Mouse (Mus musculus): ENCODE results near the gene Efna5. TPM values are rescaled to one million over a fixed set of nuclear protein-coding genes. Genes with fewer than 3 reads are reported as not detected.

Gene Efna5
- polyA plus RNA-seq, 1 experiment from 2014 or later, result 46.0 TPM

DNA sequence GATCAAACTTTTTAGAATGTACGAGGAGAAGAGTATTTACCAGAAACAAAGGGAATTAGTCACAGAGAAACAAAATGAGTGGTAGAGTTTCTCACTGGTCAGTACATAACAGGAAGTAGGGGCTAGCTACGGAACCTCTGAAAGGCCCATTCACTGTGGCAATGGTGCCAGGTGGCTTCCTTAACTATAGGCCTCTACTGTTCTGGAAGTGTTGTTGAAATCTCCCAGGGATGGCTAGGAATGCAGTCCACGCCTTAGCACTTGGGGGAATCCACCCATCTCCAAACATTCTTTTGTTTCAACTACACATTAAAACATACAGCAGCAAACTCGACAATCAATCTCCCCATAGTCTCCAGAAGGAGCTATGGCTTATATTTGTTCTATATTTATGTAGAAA lies 191.5 kb downstream of the Efna5 start:
- no peaks in the 10 kb centered on the region for H3K9me3 ChIP-seq (replicated peaks)
- H3K9ac ChIP-seq (replicated peaks), result no peak overlapping the region
- H3K4me1 ChIP-seq, result peaks cover 28% of the 10 kb centered on the region
- H3K27ac ChIP-seq (replicated peaks), result no peak overlapping the region
- H3K4me3 ChIP-seq (replicated peaks), result no peak overlapping the region
- H3K27me3 ChIP-seq (replicated peaks), result no peaks in the 10 kb centered on the region
- 67% methylated on average over 4 of the region's 4 CpGs for WGBS
- no peak overlapping the region for H3K4me2 ChIP-seq
- no peaks in the 10 kb centered on the region for H3K36me3 ChIP-seq
- no peak for ATAC-seq (ENCODE audit: low FRiP score)

DNA sequence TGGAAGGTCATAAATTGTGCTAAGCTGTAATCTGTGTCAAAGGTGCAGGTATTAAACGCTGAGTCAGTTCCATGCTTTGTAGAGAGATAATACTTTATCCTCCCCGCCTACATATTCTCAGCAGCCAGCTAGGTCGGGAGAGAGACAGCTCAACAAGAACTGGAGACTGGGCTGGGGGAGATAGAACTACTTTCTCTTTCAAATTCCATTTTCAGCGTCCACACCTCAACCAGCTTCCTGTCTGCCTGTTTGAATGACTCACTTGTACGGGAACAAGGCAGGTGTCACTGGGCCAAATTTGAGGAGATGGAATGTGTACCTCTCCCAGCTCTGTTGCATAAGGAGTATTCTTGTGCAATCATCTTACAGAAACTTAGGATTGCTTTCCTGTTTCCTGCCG lies 193.7 kb downstream of the Efna5 start:
- 39% methylated on average over 6 of the region's 6 CpGs for WGBS
- Histone ChIP-seq H3K4me1 (peaks cover 25% of the 10 kb centered on the region), H3K4me2 (peak overlapping the region; percentile 9; the same call in 1 of the 2 replicates), H3K9me3 (replicated peaks) (no peaks in the 10 kb centered on the region), H3K4me3 (replicated peaks) (no peak overlapping the region), H3K9ac (replicated peaks) (no peak overlapping the region), H3K27me3 (replicated peaks) (no peaks in the 10 kb centered on the region), H3K27ac (replicated peaks) (peak overlapping the region; percentile 28; the same call in 1 of the 2 replicates), H3K36me3 (no peaks in the 10 kb centered on the region)
- no peak for ATAC-seq (ENCODE audit: low FRiP score)

DNA sequence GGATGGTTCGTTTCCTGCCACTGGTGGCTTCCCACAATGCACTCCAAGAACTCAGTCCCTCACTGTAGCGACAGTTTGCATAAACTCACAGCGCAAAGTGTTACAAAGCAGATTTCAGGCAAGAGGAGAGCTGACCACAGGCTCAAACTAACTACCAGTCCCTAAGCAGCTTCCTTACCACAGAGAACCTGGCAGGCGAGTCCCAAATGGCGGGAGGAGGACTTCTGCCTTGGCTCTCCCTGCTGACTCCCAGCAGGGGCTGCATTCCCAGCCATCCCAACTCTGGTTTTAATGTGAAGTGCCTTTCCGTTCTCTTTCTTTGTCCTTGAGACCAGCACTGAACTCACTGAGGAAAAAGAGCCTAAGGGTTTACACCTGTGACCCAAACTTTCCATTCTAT lies 195.9 kb downstream of the Efna5 start:
- Histone ChIP-seq H3K36me3 (no peaks in the 10 kb centered on the region), H3K27me3 (replicated peaks) (no peaks in the 10 kb centered on the region), H3K9me3 (replicated peaks) (no peaks in the 10 kb centered on the region), H3K27ac (replicated peaks) (no peak overlapping the region), H3K9ac (replicated peaks) (no peak overlapping the region), H3K4me1 (peaks cover 14% of the 10 kb centered on the region), H3K4me3 (replicated peaks) (no peak overlapping the region), H3K4me2 (no peak overlapping the region)
- ATAC-seq (ENCODE audit: low FRiP score), result no peak
- WGBS, result 60% methylated on average over 6 of the region's 6 CpGs

DNA sequence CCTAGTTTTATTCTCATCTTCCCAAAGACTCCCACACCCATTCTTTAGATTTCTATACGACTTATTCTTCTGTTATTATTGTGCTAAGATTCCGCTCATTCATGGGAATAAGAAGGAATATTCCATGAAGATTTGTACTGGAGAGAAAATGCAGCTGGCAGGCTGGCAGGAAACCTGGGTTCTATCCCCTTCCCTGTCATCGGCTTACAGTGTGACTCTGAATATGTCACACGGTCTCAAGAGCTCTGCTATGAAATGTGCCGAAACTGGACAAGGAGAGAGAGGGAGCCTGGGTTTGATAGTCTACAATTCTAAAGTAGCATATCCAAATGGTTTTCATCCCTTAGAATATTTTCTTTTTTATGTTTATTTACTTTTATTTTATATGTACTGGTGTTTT lies 198.0 kb downstream of the Efna5 start:
- Histone ChIP-seq H3K9ac (replicated peaks) (no peak overlapping the region), H3K36me3 (no peaks in the 10 kb centered on the region), H3K27ac (replicated peaks) (no peak overlapping the region), H3K4me1 (peaks cover 7% of the 10 kb centered on the region), H3K9me3 (replicated peaks) (no peaks in the 10 kb centered on the region), H3K27me3 (replicated peaks) (no peaks in the 10 kb centered on the region), H3K4me3 (replicated peaks) (no peak overlapping the region), H3K4me2 (no peak overlapping the region)
- 96% methylated on average over 5 of the region's 5 CpGs for WGBS
- no peak for ATAC-seq (ENCODE audit: low FRiP score)

DNA sequence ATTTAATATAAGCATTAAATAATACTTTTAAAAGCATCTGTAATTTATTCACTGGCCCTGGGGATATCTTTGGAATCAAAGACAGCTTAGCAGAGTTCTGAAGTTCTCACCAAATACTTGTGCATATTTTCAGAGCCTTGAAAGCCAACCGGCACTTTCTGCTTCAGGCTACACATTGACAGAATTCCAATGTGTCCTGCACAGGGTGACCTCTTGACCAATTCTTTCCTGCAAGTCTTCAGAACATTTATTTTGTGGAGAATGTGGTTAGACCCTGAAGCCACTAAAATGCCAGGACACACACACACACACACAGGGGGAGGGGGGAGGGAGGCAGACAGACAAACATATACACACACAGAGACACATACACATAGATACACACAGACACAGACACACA lies 199.4 kb downstream of the Efna5 start:
- ATAC-seq (ENCODE audit: low FRiP score), result no peak
- no peaks in the 10 kb centered on the region for H3K4me1 ChIP-seq
- H3K4me3 ChIP-seq (replicated peaks), result no peak overlapping the region
- no peaks in the 10 kb centered on the region for H3K9me3 ChIP-seq (replicated peaks)
- H3K27me3 ChIP-seq (replicated peaks), result no peaks in the 10 kb centered on the region
- no peak overlapping the region for H3K27ac ChIP-seq (replicated peaks)
- no peak overlapping the region for H3K4me2 ChIP-seq
- no peak overlapping the region for H3K9ac ChIP-seq (replicated peaks)
- WGBS, result 81% methylated on average over 1 of the region's 1 CpGs
- no peaks in the 10 kb centered on the region for H3K36me3 ChIP-seq

DNA sequence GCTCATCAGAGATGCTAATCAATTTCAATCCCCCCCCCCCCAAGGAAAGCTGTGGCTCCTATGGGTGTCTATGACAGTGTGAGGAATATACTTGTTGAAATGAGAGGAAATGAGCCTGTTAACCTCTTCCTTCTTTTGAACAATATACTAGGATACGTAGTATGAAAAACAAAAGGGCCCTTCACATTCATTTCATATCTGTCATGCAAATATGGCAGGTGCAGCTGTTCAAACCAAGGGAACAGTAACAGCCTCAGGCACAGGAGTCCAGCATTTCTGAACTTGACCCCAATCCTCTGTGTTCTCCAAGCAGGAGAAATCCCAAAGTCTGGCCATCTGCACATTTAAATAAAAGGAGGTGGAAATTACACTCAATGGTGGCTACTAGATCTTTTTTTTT lies 200.4 kb downstream of the Efna5 start:
- Histone ChIP-seq H3K9me3 (replicated peaks) (no peaks in the 10 kb centered on the region), H3K27ac (replicated peaks) (no peak overlapping the region), H3K4me3 (replicated peaks) (no peak overlapping the region), H3K4me1 (no peaks in the 10 kb centered on the region), H3K27me3 (replicated peaks) (no peaks in the 10 kb centered on the region), H3K36me3 (no peaks in the 10 kb centered on the region), H3K4me2 (no peak overlapping the region), H3K9ac (replicated peaks) (no peak overlapping the region)
- 86% methylated on average over 1 of the region's 1 CpGs for WGBS
- no peak for ATAC-seq (ENCODE audit: low FRiP score)

DNA sequence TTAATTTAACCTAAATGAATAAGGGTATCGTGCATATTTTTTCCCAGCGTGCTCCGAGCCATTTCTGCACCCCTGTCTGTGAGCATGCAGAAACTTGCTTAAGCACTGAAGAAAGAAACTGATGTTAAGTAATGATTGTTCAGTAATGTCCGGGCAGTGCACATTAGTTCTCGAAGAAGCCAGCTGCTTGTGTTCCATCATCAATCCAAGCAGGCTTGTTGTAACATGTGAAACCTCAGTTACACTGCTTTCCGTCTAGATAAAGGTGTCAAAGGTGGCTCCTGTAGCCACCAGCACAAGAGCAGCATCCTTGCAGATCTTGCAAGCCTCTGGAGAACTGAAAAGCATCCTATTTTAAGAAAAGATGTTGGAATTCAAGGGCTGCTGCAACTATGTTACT lies 204.3 kb downstream of the Efna5 start:
- no peak for ATAC-seq (ENCODE audit: low FRiP score)
- H3K9me3 ChIP-seq (replicated peaks), result no peaks in the 10 kb centered on the region
- WGBS, result 79% methylated on average over 6 of the region's 6 CpGs
- no peak overlapping the region for H3K4me3 ChIP-seq (replicated peaks)
- no peaks in the 10 kb centered on the region for H3K36me3 ChIP-seq
- no peak overlapping the region for H3K27ac ChIP-seq (replicated peaks)
- H3K4me2 ChIP-seq, result no peak overlapping the region
- no peak overlapping the region for H3K9ac ChIP-seq (replicated peaks)
- H3K27me3 ChIP-seq (replicated peaks), result no peaks in the 10 kb centered on the region
- H3K4me1 ChIP-seq, result no peaks in the 10 kb centered on the region

DNA sequence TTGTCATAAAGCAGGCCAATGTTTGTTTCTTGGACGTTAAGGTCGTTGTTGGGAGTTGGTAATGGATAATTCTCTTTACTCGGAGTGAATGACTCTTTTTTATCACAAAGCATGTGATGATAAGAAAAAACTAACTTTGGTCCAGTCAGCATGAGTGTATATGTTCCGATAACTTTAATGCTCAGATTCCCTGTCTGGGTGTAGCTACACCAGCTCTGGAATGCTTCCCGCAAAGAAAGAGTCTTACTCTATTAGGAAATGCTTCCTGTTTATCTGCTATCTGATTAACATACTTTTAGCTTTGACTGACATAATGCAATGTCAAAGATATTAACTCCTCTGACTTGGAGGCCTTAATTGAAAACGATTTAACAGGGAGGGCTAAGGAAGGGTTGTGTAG lies 204.7 kb downstream of the Efna5 start:
- H3K27ac ChIP-seq (replicated peaks), result no peak overlapping the region

DNA sequence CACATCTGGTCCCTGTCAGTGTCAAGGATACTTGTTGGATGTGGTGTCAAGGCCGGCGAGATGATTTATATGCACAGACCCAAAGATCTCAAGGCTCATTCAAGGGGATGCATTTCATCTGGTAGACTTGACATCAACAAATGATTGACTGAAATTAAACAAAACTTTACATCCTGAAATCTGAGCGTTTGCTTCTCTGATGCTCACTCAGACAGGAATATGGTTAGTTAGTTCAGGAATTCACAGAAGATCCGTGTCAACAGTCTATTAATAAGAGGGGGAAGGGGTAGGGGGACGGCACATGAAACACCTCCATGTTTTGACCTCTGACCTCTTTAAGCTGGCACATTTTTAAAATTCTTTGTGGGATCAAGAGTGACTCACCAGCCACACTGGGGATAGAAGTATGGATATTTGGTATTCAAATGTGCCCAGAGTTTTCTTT lies 205.3 kb downstream of the Efna5 start:
- ATAC-seq (ENCODE audit: low FRiP score), result no peak
- 67% methylated on average over 5 of the region's 5 CpGs for whole genome bisulfite sequencing
- H3K27me3 ChIP-seq (replicated peaks), result no peaks in the 10 kb centered on the region

More for the DNA sequence above, 204.7 kb downstream of the Efna5 start:
- WGBS, result 76% methylated on average over 6 of the region's 6 CpGs
- Histone ChIP-seq H3K4me1 (no peaks in the 10 kb centered on the region), H3K36me3 (no peaks in the 10 kb centered on the region), H3K4me2 (no peak overlapping the region), H3K27me3 (replicated peaks) (no peaks in the 10 kb centered on the region), H3K9ac (replicated peaks) (no peak overlapping the region), H3K9me3 (replicated peaks) (no peaks in the 10 kb centered on the region), H3K4me3 (replicated peaks) (no peak overlapping the region)
- no peak for ATAC-seq (ENCODE audit: low FRiP score)

DNA sequence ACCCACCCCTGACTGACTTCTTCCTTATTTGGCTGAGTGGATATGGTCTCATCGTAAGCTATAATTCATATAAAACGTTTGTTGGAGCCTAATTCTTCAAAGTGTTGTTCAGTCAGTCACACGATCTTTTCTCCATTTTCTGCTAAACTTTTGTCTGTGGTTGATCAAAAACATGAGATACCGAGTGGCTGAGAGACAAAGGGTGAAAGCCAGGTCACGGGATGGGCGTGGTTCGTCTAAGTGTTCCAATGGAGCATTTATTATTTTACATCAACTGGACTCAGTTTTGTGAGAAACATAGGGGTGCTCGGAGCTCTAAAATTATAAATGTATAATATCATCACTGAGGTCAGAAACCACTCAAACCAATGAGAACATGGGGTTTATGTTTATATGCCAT lies 209.0 kb downstream of the Efna5 start:
- Histone ChIP-seq H3K4me1 (no peaks in the 10 kb centered on the region), H3K9ac (replicated peaks) (no peak overlapping the region), H3K4me2 (no peak overlapping the region), H3K27me3 (replicated peaks) (no peaks in the 10 kb centered on the region), H3K9me3 (replicated peaks) (no peaks in the 10 kb centered on the region), H3K27ac (replicated peaks) (no peak overlapping the region), H3K36me3 (no peaks in the 10 kb centered on the region), H3K4me3 (replicated peaks) (no peak overlapping the region)
- WGBS, result 77% methylated on average over 8 of the region's 8 CpGs
- ATAC-seq (ENCODE audit: low FRiP score), result no peak

More for the DNA sequence above, 205.3 kb downstream of the Efna5 start:
- Histone ChIP-seq H3K36me3 (no peaks in the 10 kb centered on the region), H3K4me3 (replicated peaks) (no peak overlapping the region), H3K9ac (replicated peaks) (no peak overlapping the region), H3K4me1 (no peaks in the 10 kb centered on the region), H3K4me2 (no peak overlapping the region), H3K27ac (replicated peaks) (no peak overlapping the region), H3K9me3 (replicated peaks) (no peaks in the 10 kb centered on the region)

DNA sequence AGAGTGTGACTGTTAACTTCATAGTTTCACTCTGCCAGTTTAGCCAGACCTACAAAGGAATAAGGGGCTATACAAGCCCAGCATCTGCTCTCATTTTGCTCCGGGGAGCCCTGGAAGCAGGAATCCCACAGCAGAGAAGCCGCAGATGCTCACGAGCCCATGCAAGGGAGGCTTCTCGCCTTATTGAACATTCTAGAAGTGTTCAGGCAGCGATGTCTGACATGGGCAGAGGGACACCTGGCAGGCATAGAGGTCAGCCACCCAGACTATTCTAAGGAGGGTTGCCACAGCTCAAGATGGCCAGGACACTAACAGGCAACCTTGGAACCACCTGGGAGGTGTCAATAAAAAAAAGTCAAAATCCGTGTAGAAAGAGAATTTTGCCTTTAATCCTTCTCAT lies 214.4 kb downstream of the Efna5 start:
- H3K27ac ChIP-seq (replicated peaks), result no peak overlapping the region
- 59% methylated on average over 6 of the region's 6 CpGs for WGBS
- H3K27me3 ChIP-seq (replicated peaks), result no peaks in the 10 kb centered on the region
- H3K4me3 ChIP-seq (replicated peaks), result no peak overlapping the region
- peaks cover 19% of the 10 kb centered on the region for H3K4me1 ChIP-seq
- no peaks in the 10 kb centered on the region for H3K9me3 ChIP-seq (replicated peaks)
- no peak overlapping the region for H3K4me2 ChIP-seq
- ATAC-seq (ENCODE audit: low FRiP score), result no peak
- H3K9ac ChIP-seq (replicated peaks), result no peak overlapping the region
- H3K36me3 ChIP-seq, result no peaks in the 10 kb centered on the region

DNA sequence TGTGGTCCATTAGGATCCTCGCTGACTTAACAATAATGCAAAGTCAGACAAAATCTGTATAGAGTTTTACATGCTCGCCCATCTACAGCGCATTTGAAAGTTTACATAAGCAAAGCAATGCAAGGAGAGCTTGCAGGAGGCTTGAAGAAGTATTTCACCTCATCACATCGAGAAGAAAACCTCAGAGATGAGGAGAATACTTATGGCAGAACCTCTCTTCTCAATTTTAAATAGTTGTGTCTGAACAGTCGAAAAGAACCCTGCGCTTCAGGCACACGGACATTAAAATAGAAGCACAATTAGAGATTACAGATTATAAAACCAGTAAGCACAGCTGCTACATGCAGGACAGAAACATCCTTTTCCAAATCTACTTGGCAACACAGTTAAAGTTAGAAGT lies 215.3 kb downstream of the Efna5 start:
- Histone ChIP-seq H3K4me2 (no peak overlapping the region), H3K36me3 (no peaks in the 10 kb centered on the region), H3K4me3 (replicated peaks) (no peak overlapping the region), H3K4me1 (peaks cover 24% of the 10 kb centered on the region), H3K9ac (replicated peaks) (no peak overlapping the region), H3K27me3 (replicated peaks) (no peaks in the 10 kb centered on the region), H3K27ac (replicated peaks) (no peak overlapping the region), H3K9me3 (replicated peaks) (no peaks in the 10 kb centered on the region)
- WGBS, result 83% methylated on average over 7 of the region's 7 CpGs
- ATAC-seq (ENCODE audit: low FRiP score), result no peak

DNA sequence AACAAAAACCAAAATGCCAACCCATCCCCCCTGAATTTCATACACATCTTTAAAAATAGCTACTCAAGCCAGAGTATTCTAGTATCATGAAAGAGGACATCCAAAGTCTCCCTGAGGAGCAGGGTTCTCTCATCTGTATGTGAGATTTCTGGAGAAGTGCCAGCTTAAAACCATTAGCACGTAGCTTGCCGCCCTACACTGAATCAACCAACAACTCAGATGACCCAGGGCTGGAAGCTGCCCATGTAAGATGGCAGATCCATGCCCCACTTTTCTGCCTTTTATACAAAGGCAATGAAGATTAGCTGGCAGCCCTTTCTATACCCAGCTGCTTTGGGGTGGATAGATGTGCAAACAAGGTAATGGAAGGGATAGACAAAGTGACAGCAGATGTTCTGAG lies 216.4 kb downstream of the Efna5 start:
- H3K4me3 ChIP-seq (replicated peaks), result no peak overlapping the region
- H3K9ac ChIP-seq (replicated peaks), result no peak overlapping the region
- no peaks in the 10 kb centered on the region for H3K36me3 ChIP-seq
- no peaks in the 10 kb centered on the region for H3K9me3 ChIP-seq (replicated peaks)
- no peak overlapping the region for H3K27ac ChIP-seq (replicated peaks)
- WGBS, result 33% methylated on average over 2 of the region's 2 CpGs
- H3K4me1 ChIP-seq, result peaks cover 31% of the 10 kb centered on the region
- H3K4me2 ChIP-seq, result no peak overlapping the region
- no peaks in the 10 kb centered on the region for H3K27me3 ChIP-seq (replicated peaks)
- no peak for ATAC-seq (ENCODE audit: low FRiP score)

Measured in neural tube, embryonic 15.5 days (tissue).